Mouse (Mus musculus) spleen, postnatal 36 days (tissue): ENCODE data around the gene Xntrpc.
A peak's percentile ranks its signal among the peaks of the same experiment; 100 is the strongest.

ENCODE experiments used
- DNase-seq, 2 experiments: peaks; one replicate each; pipeline ENCODE4 v3.0.0; 2022; ENCODE audit warnings: low spot score in 2 of 2, mixed read lengths in 1 of 2

Xntrpc gene

DNA sequence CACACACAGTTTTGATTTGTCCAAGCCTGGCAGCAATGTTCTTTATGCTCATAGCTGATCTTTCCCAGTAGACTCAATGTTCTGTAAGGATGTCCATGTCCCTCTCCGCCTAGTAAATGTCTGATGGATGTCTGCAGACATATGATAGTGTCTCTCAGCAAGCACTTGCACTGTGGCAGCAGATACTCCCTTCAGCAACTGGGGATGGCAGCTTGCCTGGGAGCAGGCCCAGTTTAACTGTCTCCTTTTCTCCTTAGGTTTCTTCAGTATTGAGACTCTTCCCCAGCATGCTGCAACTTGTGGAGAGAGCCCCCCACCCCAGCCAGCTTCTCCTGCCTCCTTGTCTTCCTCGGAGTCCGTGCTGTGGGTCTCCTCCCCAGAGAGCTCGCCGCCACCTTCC is 16.3 kb downstream of the Xntrpc start:
- no peak for DNase-seq

DNA sequence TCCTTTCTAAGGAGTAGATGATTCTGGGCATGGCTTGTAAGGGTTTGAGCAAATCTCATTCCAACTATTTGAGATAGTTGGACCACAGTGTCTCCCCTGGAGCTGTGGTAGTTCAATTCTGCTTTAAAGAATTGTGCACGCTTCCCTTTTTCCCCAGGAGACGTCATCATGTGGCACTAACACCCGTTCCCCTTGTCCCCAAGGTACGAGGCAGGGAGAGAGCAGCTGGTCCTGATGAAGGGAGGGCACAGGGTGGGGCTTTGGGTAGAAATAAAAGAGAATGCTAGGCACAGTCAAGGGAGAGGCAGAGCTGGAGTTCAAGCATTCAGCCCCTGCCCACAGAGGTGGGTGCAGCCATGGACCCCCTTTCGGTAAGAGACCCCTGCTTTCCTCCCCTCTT is 17.3 kb downstream of the Xntrpc start, which contains the start of gene Trpc2:
Gene Trpc2, plus strand, starts transcription at position 301 of the 400 bp plus-strand sequence.
- DNase-seq: no peak

DNA sequence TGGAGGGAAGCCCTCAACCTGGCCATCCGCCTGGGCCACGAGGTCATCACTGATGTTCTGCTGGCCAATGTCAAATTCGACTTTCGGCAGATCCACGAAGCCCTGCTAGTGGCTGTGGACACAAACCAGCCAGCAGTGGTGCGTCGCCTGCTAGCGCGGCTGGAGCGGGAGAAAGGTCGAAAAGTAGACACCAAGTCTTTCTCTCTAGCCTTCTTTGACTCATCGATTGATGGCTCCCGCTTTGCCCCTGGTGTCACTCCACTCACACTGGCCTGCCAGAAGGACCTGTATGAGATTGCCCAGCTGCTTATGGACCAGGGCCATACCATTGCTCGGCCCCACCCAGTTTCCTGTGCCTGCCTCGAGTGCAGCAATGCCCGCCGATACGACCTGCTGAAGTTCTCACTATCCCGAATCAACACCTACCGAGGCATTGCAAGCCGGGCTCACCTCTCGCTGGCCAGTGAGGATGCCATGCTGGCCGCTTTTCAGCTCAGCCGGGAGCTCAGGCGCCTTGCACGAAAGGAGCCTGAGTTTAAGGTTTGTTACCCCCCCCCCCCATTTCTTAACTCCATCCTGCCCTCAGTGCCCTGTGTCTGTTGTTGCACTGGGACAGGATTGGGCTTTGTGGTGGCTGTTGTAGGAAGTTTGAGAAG is 18.7 kb downstream of the Xntrpc start:
- no peak for DNase-seq

DNA sequence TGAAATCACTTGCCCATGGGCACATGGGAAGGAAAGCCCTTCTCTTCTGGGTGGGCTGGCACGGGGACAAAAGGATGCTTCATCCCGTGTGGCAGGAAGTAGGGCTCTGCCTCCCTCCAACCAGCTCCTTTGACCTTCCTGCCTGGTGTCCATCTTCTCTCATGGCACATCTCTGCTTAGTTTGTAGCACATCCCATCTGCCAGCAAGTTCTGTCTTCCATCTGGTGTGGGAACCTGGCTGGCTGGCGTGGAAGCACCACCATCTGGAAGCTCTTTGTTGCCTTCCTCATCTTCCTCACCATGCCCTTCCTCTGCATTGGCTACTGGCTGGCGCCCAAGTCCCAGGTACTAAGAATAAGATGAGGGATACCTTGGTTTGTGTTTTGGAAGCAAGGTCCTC is 21.8 kb downstream of the Xntrpc start:
- DNase-seq: no peak

DNA sequence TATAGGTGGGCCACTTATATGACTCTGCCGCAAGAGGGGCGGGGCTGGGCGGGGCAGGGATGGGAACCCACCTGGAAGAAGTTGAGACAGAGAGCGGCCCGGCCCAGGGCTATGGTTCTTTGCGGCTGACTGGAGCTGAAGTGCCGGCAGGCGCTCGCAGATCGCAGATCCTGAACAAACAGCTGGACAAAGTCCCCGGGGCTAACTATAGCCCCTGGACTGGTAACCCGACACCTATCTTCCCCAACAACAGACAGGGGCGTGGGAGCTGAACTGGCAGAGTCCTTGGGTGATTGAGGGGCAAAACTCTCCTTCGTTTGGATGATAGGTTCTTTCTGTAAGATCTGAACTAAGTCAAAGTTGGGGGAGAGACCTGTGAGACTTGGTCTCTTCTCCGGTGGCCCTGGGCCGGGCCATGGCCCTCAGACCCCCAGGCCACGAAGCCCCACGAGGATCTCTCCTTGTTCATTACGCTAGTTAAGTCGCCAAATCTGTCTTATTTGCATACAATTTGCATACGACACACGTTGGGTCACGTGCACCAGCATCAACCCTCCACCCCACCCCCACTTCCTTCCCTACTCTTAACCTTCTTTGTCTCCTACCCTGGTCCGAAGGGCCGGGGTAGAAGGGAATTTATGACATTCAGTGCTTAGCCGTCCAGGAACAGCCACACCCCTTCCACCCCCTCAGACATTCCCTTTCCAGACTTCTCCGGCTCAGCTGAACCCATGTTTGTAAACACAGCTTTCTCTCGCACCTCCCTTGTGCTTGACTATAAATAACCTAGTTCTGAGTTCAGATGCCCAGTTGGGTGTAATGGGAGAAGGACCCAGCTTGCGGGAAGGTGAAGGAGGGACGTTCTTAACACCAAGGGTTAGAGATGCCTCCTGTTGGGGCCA is 34.5 kb downstream of the Xntrpc start:
- peak; percentile 25 to 49 for DNase-seq

DNA sequence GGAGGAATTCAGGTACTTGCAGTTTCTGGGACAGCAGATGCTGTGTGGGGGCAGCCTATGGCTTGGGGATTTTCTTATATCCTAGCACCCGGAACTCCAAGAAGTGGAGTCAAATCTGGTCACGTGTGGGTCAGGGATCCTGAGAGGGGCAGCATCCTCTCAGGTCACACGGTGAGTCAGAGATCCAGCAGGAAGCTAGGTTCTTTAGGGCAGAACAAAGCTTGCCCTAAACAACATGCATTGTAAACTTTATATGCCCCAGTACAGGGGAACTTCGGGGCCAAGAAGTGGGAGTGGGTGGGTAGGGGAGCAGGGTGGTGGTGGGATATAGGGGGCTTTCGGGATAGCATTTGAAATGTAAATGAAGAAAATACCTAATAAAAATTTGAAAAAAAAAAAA is 35.4 kb downstream of the Xntrpc start:
- DNase-seq: no peak

DNA sequence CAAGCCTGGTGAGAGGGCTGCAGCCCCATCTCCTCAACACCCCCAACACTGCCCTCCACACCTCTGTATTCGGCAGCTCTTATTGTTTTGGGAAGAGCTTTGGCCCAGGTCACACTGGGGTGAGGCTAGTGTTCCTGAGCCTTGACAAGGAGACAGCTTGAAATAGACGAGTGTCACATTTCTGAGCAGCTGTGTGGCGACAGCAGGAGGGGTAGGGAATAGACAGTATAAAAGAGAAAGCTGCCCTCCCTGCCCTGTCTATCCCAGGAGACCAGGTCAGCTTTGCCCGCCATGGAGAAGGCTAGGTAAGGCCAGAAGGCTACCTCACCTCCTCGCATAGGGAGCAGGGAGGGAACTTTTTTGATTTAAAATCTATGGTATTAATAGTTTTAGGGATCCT is 36.0 kb downstream of the Xntrpc start, which contains the start of gene Art1:
Gene Art1, plus strand, starts transcription at position 257 of the 400 bp plus-strand sequence.
- DNase-seq: no peak

DNA sequence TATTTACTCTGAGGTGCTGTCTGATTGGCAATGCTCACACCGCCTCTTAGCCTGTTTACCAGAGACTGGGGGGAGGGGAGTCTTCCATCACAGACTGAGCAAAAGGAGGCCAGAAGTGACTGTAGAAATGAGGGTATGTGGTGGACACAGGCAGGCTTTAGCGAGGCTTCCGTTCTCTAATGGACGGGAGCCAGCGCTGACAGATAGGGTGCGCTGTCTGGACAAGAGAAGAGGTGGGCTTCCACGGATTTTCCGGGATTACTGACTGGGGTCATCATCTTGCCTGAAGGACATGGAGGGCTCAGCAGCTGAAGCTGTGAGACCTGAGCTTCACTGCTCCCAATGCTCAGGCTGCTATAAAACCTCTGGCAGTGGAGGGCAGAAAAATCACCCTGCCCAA is 36.7 kb downstream of the Xntrpc start:
- no peak for DNase-seq

DNA sequence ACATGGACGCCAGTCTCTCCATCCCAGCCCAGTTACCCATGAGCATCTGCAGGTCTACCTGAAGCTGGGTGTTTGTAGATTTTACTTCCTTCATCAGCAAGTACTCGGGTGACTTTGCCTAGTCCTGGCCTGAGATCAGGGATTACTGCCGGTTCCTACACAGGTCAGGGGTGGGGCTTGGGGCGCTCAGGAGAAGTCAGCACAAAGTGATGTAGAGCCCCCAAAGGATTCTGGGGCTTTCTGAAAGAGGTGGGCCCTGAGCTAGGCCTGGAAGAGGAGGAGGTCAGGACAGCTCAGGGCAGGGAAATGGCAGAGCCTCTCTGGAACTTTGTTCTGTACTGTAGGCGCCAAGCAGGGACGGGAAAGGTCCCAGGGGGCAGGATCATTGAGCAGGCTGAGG is 37.2 kb downstream of the Xntrpc start:
- no peak for DNase-seq

DNA sequence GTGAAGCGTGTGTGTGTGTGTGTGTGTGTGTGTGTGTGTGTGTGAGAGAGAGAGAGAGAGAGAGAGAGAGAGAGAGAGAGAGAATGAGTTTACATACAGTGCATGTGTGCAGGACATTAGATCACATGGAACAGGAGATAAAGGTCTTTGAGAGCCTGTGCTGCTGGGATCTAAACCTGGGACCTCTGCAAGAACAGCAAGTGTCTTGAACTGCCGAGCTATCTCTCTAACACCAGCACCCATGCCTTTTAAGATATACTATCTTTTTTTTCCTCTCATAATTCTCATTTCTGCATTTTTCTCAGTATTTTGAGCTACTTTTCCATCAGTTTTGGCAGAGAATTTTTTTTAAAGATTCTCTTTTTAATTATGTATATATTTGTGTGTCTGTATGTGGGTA is 38.0 kb downstream of the Xntrpc start:
- no peak for DNase-seq

DNA sequence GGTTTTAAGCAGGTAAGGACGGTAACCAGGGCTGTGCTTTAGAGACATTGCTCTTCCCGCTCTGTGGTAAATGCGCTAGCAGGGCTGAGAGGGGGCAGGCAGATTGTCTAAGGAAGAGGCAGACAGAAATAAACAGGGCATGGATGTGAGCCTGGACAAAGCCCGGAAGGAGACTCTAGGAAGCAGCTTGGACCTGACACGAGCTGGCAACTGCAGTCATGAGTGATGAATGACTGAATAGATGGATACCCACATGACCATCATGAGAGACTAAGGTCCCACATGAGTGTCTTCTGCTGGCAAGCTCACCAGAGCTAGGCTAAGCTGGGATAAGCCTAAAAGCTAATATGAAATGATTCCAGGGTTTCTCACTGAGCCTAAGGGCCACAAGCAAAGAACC is 38.6 kb downstream of the Xntrpc start:
- no peak for DNase-seq

DNA sequence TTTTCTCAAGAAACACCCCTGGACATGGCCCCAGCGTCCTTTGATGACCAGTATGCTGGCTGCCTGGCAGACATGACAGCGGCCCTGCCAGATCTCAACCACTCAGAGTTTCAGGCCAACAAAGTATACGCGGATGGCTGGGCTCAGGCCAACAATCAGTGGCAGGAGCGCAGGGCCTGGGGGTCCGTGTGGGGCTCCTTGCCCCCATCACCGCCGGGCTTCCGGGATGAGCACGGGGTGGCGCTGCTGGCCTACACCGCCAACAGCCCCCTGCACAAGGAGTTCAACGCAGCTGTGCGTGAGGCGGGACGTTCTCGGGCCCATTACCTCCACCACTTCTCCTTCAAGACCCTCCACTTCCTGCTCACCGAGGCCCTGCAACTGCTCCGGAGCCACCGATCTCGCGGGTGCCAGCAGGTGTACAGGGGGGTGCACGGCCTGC is 41.2 kb downstream of the Xntrpc start:
- DNase-seq: no peak

DNA sequence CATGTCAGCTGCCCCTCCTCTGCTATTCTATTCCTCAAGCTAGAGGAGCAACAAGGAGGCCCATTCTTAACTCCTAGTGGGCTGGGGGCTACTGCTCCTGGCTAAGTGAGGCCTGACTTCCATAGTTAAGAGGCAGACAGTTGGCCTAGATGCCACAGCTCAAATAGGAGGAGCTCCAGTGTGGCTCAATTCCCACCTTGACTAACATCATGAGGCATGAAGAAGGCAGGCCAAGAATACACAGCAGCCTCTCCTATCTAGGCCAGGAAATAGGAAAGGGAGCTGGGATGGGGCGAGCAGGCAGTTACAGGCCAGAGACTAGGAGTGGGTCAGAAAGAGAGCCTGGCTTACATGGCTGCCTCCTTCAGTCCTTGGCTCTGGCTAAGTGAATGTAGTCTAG is 42.7 kb downstream of the Xntrpc start:
- no peak for DNase-seq

DNA sequence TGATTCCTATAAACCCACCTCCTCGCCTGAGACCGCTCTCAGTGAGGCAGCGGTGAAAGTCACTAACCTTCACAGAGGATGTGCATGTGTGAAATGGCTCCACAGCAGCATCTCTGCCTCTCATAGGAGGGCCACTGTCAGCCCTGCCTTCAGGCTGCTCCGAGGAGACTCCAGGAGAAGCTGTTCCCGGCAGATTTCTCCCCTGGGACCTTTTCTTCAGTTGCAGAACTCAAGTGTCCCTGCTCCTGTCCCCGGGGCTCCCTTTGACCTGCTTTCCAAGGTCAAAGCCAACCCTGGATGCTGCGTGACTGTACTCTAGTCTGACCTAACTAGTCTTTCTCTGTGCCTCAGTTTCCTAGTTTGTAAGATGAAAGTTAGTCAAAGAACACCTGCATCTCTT is 43.7 kb downstream of the Xntrpc start, which contains the start of gene Art5:
Gene Art5, minus strand, starts transcription at position 319 of the 400 bp plus-strand sequence.
- no peak for DNase-seq

DNA sequence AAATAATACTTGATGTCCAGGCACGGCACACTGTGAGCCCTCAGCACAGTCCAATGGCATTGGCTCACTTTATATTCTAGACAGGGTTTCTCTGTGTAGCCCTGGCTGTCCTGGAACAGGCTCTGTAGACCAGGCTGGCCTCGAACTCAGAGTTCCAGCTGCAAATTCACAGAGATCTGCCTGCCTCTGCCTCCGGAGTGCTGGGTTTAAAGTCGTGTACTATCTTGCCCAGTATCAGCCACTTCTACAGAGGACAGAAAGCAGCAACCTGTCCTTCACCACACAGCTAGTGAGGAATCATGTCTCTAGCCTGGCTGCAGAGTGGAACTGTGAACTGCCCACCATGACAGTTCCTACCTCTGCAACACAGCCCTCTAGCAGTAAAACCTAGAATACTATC is 44.2 kb downstream of the Xntrpc start:
- DNase-seq: no peak

DNA sequence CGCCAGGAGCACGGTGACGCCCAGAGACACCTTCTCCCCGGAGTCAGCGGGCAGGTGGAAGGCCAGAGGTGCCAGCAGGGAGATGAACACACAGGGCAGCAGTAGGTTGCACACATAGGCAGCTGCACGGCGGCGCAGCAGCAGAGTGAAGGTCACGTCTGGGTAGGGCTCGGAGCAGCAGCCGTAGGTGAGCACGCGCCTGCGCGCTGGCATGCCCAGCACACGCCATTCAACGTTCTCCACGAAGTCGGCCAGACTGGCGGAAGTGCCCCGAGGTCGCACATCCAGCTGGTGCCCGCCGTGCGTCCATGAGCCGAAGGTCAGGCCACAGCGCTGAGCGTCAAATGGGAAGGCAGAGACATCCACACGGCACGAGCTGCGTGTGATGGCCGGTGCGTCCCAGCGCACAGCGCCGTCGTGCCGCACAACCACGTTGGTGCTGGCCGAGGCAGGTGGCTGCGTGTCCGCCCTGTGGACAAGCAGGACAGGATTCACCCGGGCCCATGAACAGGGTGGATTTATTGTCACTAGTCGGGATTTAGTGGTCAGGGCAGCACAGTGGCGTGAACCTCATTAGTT is 47.7 kb downstream of the Xntrpc start:
- no peak for DNase-seq

DNA sequence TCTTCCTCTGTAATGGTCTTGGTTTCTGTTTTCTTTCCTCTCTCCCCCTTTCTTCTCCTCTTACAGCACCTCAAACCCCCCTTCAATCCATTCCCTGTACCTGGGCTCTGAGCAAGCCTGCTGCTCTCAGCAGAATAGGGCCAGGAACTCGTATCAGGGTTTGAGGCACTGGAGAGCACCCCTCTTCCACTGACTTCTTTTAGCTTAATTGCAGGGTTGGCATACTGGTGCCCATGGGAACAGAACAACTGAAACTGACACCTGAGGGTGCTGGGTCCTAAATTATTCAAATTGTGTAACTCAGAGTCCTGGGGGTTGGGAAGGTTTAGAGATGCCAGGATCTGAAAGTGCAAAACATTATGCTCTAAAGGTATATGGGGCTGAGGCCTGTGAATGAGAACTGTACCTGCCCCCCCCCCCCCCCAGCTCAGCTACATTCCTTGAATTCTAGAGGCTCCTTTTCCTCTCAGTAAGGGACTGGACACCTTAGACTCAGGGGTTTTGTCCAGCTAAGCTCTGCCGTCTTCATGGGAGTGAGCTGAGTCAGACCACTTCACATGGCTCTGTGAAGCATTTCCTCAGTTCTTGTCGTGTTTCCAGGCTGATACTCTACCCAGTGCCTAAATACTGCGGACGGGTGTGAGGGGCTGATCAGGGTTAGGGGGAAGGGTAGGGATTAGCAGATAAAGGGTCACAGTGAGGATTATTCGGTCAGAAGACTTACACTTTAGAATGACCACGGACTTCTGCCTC is 51.2 kb downstream of the Xntrpc start, which contains the start of gene Chrna10:
Gene Chrna10, minus strand, starts transcription at position 250 of the 753 bp plus-strand sequence.
- no peak for DNase-seq

DNA sequence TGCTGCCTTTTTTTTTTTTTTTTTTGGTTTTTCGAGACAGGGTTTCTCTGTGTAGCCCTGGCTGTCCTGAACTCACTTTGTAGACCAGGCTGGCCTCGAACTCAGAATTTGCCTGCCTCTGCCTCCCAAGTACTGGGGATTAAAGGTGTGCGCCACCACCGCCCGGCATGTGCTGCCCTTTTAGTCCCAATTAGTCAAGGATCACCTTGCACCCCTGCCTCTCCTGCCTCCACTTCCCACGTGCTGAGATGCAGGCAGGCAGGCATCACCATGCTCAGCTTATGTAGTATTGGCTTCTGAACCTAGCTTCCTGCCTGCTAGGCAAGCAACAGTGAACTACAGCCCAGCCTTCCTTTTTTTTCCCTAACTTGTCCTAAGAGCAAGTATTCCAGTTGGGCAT is 51.9 kb downstream of the Xntrpc start:
- no peak for DNase-seq

DNA sequence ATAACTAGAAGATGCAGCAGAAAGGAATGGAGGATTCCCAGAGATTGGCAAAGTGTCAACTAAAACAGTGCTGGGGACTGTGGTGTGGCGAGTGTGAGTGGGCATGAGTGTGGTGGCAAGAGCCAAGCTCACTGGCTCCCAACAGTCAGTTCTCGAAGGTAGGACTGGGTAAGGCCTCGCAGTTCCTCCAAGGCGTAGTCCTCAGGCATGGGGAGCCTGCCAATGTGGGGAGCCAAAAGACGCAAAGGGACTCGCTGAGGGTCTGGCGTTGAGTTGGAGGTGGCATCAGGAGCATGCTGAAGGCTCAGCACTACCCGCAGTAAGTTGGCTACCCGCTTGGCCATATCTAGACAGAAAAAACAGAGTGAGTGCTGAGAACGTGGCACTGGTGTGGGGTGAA is 54.8 kb downstream of the Xntrpc start:
- no peak for DNase-seq

DNA sequence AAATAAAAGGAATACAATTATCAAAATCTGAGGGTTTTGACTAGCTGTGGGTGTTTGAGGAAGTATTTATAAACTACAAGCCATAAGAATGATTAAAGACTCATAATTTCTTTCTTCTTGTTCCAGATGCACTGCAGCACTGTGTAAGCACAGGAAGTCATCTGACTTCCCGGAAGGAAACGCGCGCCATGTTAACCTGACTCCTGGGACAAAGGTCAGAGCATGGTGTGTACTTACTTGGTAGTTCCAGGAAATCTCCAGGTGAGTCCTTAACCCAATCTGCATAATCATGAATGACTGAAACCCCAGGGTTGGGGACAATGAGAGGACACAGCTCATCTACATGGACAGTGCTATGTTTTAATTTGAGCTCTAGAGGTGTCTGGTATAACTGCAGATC is 66.9 kb downstream of the Xntrpc start:
- no peak for DNase-seq

DNA sequence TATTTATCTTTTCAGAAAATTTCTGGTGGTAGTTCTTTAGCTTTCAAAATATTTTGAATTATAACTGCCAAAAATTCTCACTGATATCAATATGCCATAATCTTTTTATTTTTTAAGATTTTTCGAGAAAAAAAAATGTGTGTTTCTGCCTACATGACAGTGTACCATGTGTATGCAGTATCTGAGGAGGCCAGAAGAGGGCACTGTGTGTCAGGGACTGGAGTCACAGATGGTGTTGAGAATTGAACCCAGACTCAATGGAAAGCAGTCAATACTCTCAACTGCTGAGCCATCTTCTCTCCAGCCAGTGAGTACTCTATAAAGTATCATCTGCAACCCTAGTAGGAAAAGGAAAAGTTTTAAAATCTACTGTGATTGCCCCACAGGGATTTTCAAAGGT is 72.0 kb downstream of the Xntrpc start:
- DNase-seq: peak in 1 of 2 experiments; percentile 11

DNA sequence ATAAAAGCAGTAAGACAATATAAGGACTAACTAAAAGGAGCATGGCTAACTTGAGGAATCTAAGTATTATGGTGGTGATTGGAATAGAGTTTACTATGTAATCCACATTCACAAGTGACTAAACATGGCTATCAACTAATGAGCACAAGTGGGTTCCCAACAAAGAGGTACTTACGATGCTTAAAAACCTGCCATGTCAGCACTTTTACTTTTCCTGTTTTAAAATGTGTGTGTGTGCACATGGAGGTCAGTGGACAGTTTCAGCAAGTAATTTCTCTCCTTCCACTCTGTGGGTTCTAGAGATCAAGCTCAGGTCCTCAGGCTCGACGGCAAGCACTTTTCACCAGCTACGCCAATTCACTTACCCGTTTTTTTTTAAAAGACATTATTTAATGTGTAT is 72.4 kb downstream of the Xntrpc start:
- DNase-seq: no peak
